Mouse (Mus musculus): ENCODE results near the gene Gm4131. TPM values are rescaled to one million over a fixed set of nuclear protein-coding genes. Genes with fewer than 3 reads are reported as not detected.

Gene Gm4131
- total RNA-seq, 1 experiment, result not detected

DNA sequence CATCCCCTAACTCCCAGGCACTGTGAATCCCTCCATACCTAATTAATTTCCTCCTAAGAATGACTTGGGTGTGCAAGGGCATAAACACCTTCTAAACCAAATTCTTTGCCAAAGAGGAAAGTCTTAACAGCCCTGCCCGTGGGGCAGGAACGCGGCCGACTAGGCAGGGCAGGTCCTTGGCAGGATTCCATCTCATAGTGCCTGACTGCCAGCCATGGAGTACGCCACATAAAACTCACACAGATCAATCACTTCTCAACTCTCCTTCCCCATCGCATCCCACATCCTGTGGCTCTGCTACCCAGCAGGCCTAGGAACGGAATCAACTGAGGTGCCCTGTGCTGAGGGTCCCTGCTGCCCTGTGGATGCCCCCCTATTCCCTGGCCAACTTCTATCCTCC lies 3.0 kb downstream of the Gm4131 start:
- in situ Hi-C loops (cut with MboI; ENCODE audit: low sequenced_read_pairs in 2 of 2, unreplicated experiment in 2 of 2), result no loop called here
- TF ChIP-seq ZNF384 (IDR thresholded peaks at IDR 0.05; ENCODE audit: low read depth, low read length), result no peak
- TF ChIP-seq HCFC1 (IDR thresholded peaks at IDR 0.05; ENCODE audit: borderline replicate concordance, insufficient read depth, low read length), result no peak
- no peak for TF ChIP-seq CHD2 (IDR thresholded peaks at IDR 0.05; ENCODE audit: low read depth, low read length)
- TF ChIP-seq ZC3H11A (IDR thresholded peaks at IDR 0.05; ENCODE audit: borderline replicate concordance, low read depth, low read length), result no peak
- TF ChIP-seq MAFK (IDR thresholded peaks at IDR 0.05; ENCODE audit: insufficient read depth, low read depth, low read length), result no peak

DNA sequence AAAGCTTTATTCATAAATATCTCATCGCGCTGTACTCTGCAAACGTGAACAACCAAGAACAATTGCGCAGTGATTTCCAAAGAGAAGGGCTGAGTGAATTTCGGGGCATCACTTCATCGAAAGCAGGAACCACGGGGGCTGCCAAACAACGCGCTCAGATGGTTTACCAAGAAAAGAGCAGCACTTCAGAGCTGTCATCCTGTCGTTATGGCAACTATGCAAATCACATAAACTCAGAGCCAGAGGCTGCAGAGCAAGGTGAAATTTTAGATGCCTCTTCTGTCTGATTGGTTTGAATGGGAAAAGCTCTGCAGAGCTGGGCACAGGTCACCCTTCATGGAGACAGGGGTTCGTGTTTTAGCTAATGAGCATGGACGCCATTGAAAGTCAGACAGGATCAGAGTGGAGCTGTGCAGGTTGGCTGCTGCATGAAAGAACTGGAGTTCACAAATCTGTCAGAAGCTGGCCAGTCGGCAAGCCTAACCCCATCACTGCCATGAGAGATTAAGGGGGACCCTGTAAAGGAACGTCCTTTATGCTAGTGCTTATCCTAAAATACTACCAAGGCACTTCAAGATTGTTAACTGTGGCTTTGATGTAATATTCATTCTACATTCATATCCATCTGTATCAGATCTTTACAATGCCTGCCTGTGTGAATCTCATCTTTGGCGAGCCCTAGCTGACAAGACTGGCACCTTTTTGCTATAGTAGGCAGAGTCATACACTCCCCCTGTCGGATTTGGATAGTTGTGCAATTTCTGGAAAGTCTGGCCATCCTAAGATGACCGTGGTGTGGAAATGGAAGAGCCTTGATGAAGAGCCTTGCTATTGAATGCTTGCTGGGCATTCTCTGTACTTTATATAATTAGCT lies 4.6 kb downstream of the Gm4131 start:
- no peak overlapping the region for H3K4me3 ChIP-seq (ENCODE audit: insufficient read depth in 1 of 2, low read depth in 1 of 2, low read length in 2 of 2, poor library complexity in 1 of 2, severe bottlenecking in 1 of 2)
- H3K9me3 ChIP-seq (ENCODE audit: control insufficient read depth, insufficient read depth, low read depth, low read length), result no peaks in the 10 kb centered on the region
- TF ChIP-seq CHD2 (IDR thresholded peaks at IDR 0.05; ENCODE audit: low read depth, low read length) (no peak), HCFC1 (IDR thresholded peaks at IDR 0.05; ENCODE audit: borderline replicate concordance, insufficient read depth, low read length) (no peak), MAFK (IDR thresholded peaks at IDR 0.05; ENCODE audit: insufficient read depth, low read depth, low read length) (no peak), ZNF384 (IDR thresholded peaks at IDR 0.05; ENCODE audit: low read depth, low read length) (no peak), ZC3H11A (IDR thresholded peaks at IDR 0.05; ENCODE audit: borderline replicate concordance, low read depth, low read length) (no peak)
- no peaks in the 10 kb centered on the region for H3K36me3 ChIP-seq (ENCODE audit: control insufficient read depth, insufficient read depth, low read length, poor library complexity, severe bottlenecking)
- no peak for DNase-seq (ENCODE audit: low read depth, low spot score)
- in situ Hi-C loops (cut with MboI; ENCODE audit: low sequenced_read_pairs in 2 of 2, unreplicated experiment in 2 of 2), result no loop called here
- no peak overlapping the region for H3K27ac ChIP-seq (ENCODE audit: insufficient read depth, low read depth, low read length, poor library complexity, severe bottlenecking)
- no peaks in the 10 kb centered on the region for H3K4me1 ChIP-seq (ENCODE audit: control insufficient read depth in 2 of 2, insufficient read depth in 2 of 2, low read length in 2 of 2, poor library complexity in 1 of 2)
- no peak overlapping the region for H3K9ac ChIP-seq (ENCODE audit: insufficient read depth, low read depth, low read length, poor library complexity, severe bottlenecking)

More for the DNA sequence above, 3.0 kb downstream of the Gm4131 start:
- no peak overlapping the region for H3K4me3 ChIP-seq (ENCODE audit: insufficient read depth in 1 of 2, low read depth in 1 of 2, low read length in 2 of 2, poor library complexity in 1 of 2, severe bottlenecking in 1 of 2)
- no peak overlapping the region for H3K27ac ChIP-seq (ENCODE audit: insufficient read depth, low read depth, low read length, poor library complexity, severe bottlenecking)
- H3K9ac ChIP-seq (ENCODE audit: insufficient read depth, low read depth, low read length, poor library complexity, severe bottlenecking), result no peak overlapping the region
- H3K36me3 ChIP-seq (ENCODE audit: control insufficient read depth, insufficient read depth, low read length, poor library complexity, severe bottlenecking), result no peaks in the 10 kb centered on the region
- H3K4me1 ChIP-seq (ENCODE audit: control insufficient read depth in 2 of 2, insufficient read depth in 2 of 2, low read length in 2 of 2, poor library complexity in 1 of 2), result no peaks in the 10 kb centered on the region
- no peaks in the 10 kb centered on the region for H3K9me3 ChIP-seq (ENCODE audit: control insufficient read depth, insufficient read depth, low read depth, low read length)
- no peak for DNase-seq (ENCODE audit: low read depth, low spot score)

DNA sequence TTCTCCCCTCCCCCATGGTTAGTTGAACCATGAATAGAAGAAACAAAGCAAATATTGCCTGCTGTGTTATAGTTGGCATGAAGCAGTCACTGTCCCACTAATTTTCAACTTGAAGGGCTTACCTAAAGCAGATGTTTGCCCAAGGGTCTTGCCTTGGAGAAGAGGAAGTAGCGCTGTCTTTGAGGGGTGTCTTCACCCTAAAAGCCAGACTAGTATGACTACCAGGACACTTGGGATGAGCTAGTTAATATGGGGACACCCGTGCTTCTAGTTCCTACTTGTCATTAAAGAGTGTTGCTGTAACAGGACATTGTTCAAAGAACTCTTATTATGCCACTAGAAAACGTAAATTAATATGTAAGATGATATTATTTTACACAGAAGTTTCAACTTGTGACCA lies 9.6 kb downstream of the Gm4131 start:
- no peak overlapping the region for H3K9ac ChIP-seq (ENCODE audit: insufficient read depth, low read depth, low read length, poor library complexity, severe bottlenecking)
- no peak for TF ChIP-seq CHD2 (IDR thresholded peaks at IDR 0.05; ENCODE audit: low read depth, low read length)
- no peak for TF ChIP-seq HCFC1 (IDR thresholded peaks at IDR 0.05; ENCODE audit: borderline replicate concordance, insufficient read depth, low read length)
- TF ChIP-seq ZC3H11A (IDR thresholded peaks at IDR 0.05; ENCODE audit: borderline replicate concordance, low read depth, low read length), result no peak
- no peak for TF ChIP-seq MAFK (IDR thresholded peaks at IDR 0.05; ENCODE audit: insufficient read depth, low read depth, low read length)
- TF ChIP-seq ZNF384 (IDR thresholded peaks at IDR 0.05; ENCODE audit: low read depth, low read length), result no peak
- in situ Hi-C loops (cut with MboI; ENCODE audit: low sequenced_read_pairs in 2 of 2, unreplicated experiment in 2 of 2), result no loop called here
- H3K4me1 ChIP-seq (ENCODE audit: control insufficient read depth in 2 of 2, insufficient read depth in 2 of 2, low read length in 2 of 2, poor library complexity in 1 of 2), result peaks cover 2 to 3% of the 10 kb centered on the region in 2 experiments; a peak in 1 of 4 replicates
- no peak for DNase-seq (ENCODE audit: low read depth, low spot score)
- H3K36me3 ChIP-seq (ENCODE audit: control insufficient read depth, insufficient read depth, low read length, poor library complexity, severe bottlenecking), result no peaks in the 10 kb centered on the region
- no peak overlapping the region for H3K4me3 ChIP-seq (ENCODE audit: insufficient read depth in 1 of 2, low read depth in 1 of 2, low read length in 2 of 2, poor library complexity in 1 of 2, severe bottlenecking in 1 of 2)
- H3K27ac ChIP-seq (ENCODE audit: insufficient read depth, low read depth, low read length, poor library complexity, severe bottlenecking), result no peak overlapping the region
- H3K9me3 ChIP-seq (ENCODE audit: control insufficient read depth, insufficient read depth, low read depth, low read length), result no peaks in the 10 kb centered on the region

DNA sequence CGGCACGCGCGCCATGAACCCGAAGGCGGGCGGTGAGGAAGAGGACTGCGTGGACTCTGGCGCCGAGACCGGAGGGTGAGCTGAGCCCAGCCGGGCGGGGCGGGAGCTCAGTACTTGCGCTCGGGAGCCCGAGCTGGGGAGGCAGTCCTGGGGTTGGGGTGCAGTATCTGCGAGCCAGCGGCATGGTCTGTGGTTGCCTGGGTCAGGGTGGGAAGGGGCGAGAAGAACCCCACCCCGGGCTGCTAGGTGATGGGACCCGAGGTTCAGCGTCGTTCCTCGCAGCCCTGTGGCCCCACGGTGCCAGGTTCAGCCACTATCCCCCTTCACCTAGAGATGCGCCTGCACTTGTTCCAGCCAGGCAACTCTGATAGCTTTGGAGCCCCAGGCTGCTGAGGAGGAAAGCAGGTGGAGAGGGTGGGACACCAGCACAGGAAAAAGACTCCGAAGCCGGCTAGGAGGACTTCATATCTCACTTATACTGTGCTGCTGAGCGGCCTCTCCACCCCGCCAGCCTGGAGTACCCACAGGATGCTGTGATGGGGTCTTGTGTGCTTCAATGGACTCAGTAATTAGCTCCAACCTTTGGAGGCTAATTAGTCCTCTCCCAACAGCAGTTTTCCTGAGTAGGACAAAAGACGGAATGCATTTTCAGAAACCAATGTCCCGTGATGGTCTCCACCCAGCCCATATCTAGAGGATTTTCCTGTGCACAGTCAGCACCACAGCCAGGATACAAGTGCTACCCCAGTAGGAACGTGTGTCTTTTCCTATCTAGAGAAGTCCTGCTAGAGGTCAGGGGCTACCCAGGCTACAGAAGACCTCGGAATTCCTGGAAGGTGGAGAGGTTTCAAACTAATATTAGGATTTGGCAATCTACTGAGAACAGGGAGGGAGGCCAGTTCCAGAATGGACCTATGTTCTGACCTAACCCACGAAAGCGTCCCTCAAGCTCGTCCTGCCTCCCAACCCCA lies 10.6 kb downstream of the Gm4131 start:
- no peaks in the 10 kb centered on the region for H3K9me3 ChIP-seq (ENCODE audit: control insufficient read depth, insufficient read depth, low read depth, low read length)
- peak; percentile 13 for DNase-seq (ENCODE audit: low read depth, low spot score)
- no peaks in the 10 kb centered on the region for H3K36me3 ChIP-seq (ENCODE audit: control insufficient read depth, insufficient read depth, low read length, poor library complexity, severe bottlenecking)
- TF ChIP-seq MAFK (IDR thresholded peaks at IDR 0.05; ENCODE audit: insufficient read depth, low read depth, low read length) (no peak), ZNF384 (IDR thresholded peaks at IDR 0.05; ENCODE audit: low read depth, low read length) (no peak), CHD2 (IDR thresholded peaks at IDR 0.05; ENCODE audit: low read depth, low read length) (no peak), HCFC1 (IDR thresholded peaks at IDR 0.05; ENCODE audit: borderline replicate concordance, insufficient read depth, low read length) (no peak)
- peak overlapping the region; percentile 70 to 78 for H3K4me3 ChIP-seq (ENCODE audit: insufficient read depth in 1 of 2, low read depth in 1 of 2, low read length in 2 of 2, poor library complexity in 1 of 2, severe bottlenecking in 1 of 2)
- no peak overlapping the region for H3K27ac ChIP-seq (ENCODE audit: insufficient read depth, low read depth, low read length, poor library complexity, severe bottlenecking)
- in situ Hi-C loops (cut with MboI; ENCODE audit: low sequenced_read_pairs in 2 of 2, unreplicated experiment in 2 of 2), result no loop called here
- peaks cover 2 to 3% of the 10 kb centered on the region in 2 experiments; a peak in 1 of 4 replicates for H3K4me1 ChIP-seq (ENCODE audit: control insufficient read depth in 2 of 2, insufficient read depth in 2 of 2, low read length in 2 of 2, poor library complexity in 1 of 2)
- peak overlapping the region; percentile 67 for H3K9ac ChIP-seq (ENCODE audit: insufficient read depth, low read depth, low read length, poor library complexity, severe bottlenecking)

All from ES-E14 (cell line).